Mouse (Mus musculus) limb, embryonic 12.5 days (tissue): Measurements from ENCODE around the gene Cacna1c. TPM values are rescaled to one million over a fixed set of nuclear protein-coding genes. Genes with fewer than 3 reads are reported as not detected.

Source experiments
- ATAC-seq: fragments of 200-750 bp; cut with Nextera tagmentation; 2 replicates; pipeline ENCODE4 v1.8.0; 2017; ENCODE audit warnings: low read depth, moderate TSS enrichment; ENCODE audit not compliant: insufficient number of reproducible peaks, insufficient read depth, low FRiP score, low TSS enrichment
- H3K27ac ChIP-seq: fragments of 300-500 bp; sonication (generic); 2 replicates; pipeline ENCODE4 v1.5.1; 2016; ENCODE audit warnings: mild to moderate bottlenecking, moderate library complexity
- H3K27me3 ChIP-seq: fragments of 300-500 bp; sonication (generic); 2 replicates; pipeline ENCODE4 v1.6.1; 2016; ENCODE audit warnings: mild to moderate bottlenecking, moderate library complexity
- H3K36me3 ChIP-seq: fragments of 300-500 bp; sonication (generic); 2 replicates; pipeline ENCODE4 v1.6.1; 2016; ENCODE audit warnings: mild to moderate bottlenecking, moderate library complexity
- H3K4me1 ChIP-seq: fragments of 300-500 bp; sonication (generic); replicated peaks from 2 replicates; pipeline ENCODE4 v1.6.1; 2016
- H3K4me2 ChIP-seq: fragments of 300-500 bp; sonication (generic); 2 replicates; pipeline ENCODE4 v1.6.1; 2016; ENCODE audit warnings: mild to moderate bottlenecking, moderate library complexity
- H3K4me3 ChIP-seq: fragments of 300-500 bp; sonication (generic); replicated peaks from 2 replicates; pipeline ENCODE4 v1.5.1; 2016; ENCODE audit warnings: mild to moderate bottlenecking
- H3K9ac ChIP-seq: fragments of 300-500 bp; sonication (generic); replicated peaks from 2 replicates; pipeline ENCODE4 v1.6.1; 2016; ENCODE audit warnings: mild to moderate bottlenecking, moderate library complexity
- H3K9me3 ChIP-seq: fragments of 300-500 bp; sonication (generic); 2 replicates; pipeline ENCODE4 v1.6.1; 2016; ENCODE audit warnings: mild to moderate bottlenecking, moderate library complexity
- WGBS: fragments of 180-500 bp; shearing (Covaris S2); methylation state at CpG from one replicate; pipeline ENCODE4 v1.1.7; 2016; 5-methylcytosine and 5-hydroxymethylcytosine counted together
- polyA plus RNA-seq: library from polyadenylated mRNA; unstranded; fragments of >200 nt; fragmentation: Nextera tagmentation; extraction: Ambion mirVana; gene quantifications from 2 replicates; pipeline ENCODE4 v1.2.1, GENCODE M21; 2016

The Cacna1c gene
- polyA plus RNA-seq, 1 experiment from 2014 or later, result 13.8 TPM

- H3K4me3 ChIP-seq, result no peak overlapping the region
- H3K9ac ChIP-seq, result no peak overlapping the region
- ATAC-seq, result no peak
- no peaks in the 10 kb centered on the region for H3K9me3 ChIP-seq
- H3K4me2 ChIP-seq, result no peak overlapping the region
- WGBS, result 82% methylated on average over 7 of the region's 7 CpGs
- peaks cover 24% of the 10 kb centered on the region for H3K4me1 ChIP-seq
- no peak overlapping the region for H3K27ac ChIP-seq
- H3K36me3 ChIP-seq, result no peaks in the 10 kb centered on the region
- no peaks in the 10 kb centered on the region for H3K27me3 ChIP-seq
Measured at GRCm38 (mm10) chr6:119008638-119009166, 187.5 kb downstream of the Cacna1c start.

- no peaks in the 10 kb centered on the region for H3K36me3 ChIP-seq
- H3K27ac ChIP-seq, result no peak overlapping the region
- no peak overlapping the region for H3K9ac ChIP-seq
- no peaks in the 10 kb centered on the region for H3K9me3 ChIP-seq
- ATAC-seq, result no peak
- no peaks in the 10 kb centered on the region for H3K27me3 ChIP-seq
- no peak overlapping the region for H3K4me2 ChIP-seq
- peaks cover 38% of the 10 kb centered on the region for H3K4me1 ChIP-seq
- no peak overlapping the region for H3K4me3 ChIP-seq
- 93% methylated on average over 5 of the region's 5 CpGs for whole genome bisulfite sequencing
Measured at GRCm38 (mm10) chr6:119004596-119004995, 191.6 kb downstream of the Cacna1c start.

- Histone ChIP-seq H3K27ac (peak overlapping the region; percentile 50; the same call in 1 of the 2 replicates), H3K27me3 (no peaks in the 10 kb centered on the region), H3K9me3 (no peaks in the 10 kb centered on the region), H3K36me3 (no peaks in the 10 kb centered on the region), H3K4me1 (peaks cover 22% of the 10 kb centered on the region), H3K4me2 (no peak overlapping the region), H3K9ac (no peak overlapping the region), H3K4me3 (no peak overlapping the region)
- 16% methylated on average over 2 of the region's 2 CpGs for WGBS
- ATAC-seq, result no peak
Measured at GRCm38 (mm10) chr6:119001442-119001841, 194.8 kb downstream of the Cacna1c start.

GRCm38 (mm10) chr6:119000255-119000654 lies 196.0 kb downstream of the Cacna1c start:
- 32% methylated on average over 3 of the region's 3 CpGs for WGBS
- H3K4me2 ChIP-seq, result no peak overlapping the region
- H3K9me3 ChIP-seq, result no peaks in the 10 kb centered on the region
- peaks cover 22% of the 10 kb centered on the region for H3K4me1 ChIP-seq
- no peak overlapping the region for H3K4me3 ChIP-seq
- ATAC-seq, result no peak
- H3K27ac ChIP-seq, result no peak overlapping the region
- no peaks in the 10 kb centered on the region for H3K27me3 ChIP-seq
- no peak overlapping the region for H3K9ac ChIP-seq
- no peaks in the 10 kb centered on the region for H3K36me3 ChIP-seq

- H3K27ac ChIP-seq, result no peak overlapping the region
- no peak overlapping the region for H3K4me2 ChIP-seq
- H3K27me3 ChIP-seq, result no peaks in the 10 kb centered on the region
- H3K9me3 ChIP-seq, result no peaks in the 10 kb centered on the region
- ATAC-seq, result no peak
- H3K36me3 ChIP-seq, result no peaks in the 10 kb centered on the region
- WGBS, result 88% methylated on average over 2 of the region's 2 CpGs
- H3K4me3 ChIP-seq, result no peak overlapping the region
- H3K9ac ChIP-seq, result no peak overlapping the region
- H3K4me1 ChIP-seq, result peaks cover 22% of the 10 kb centered on the region
Measured at GRCm38 (mm10) chr6:118999329-118999875, 196.8 kb downstream of the Cacna1c start.

GRCm38 (mm10) chr6:118997397-118997796 lies 198.8 kb downstream of the Cacna1c start:
- Histone ChIP-seq H3K36me3 (no peaks in the 10 kb centered on the region), H3K4me1 (peaks cover 22% of the 10 kb centered on the region), H3K4me2 (no peak overlapping the region), H3K9me3 (no peaks in the 10 kb centered on the region), H3K27ac (no peak overlapping the region), H3K9ac (no peak overlapping the region), H3K4me3 (no peak overlapping the region), H3K27me3 (no peaks in the 10 kb centered on the region)
- WGBS, result 98% methylated on average over 4 of the region's 4 CpGs
- ATAC-seq, result no peak

GRCm38 (mm10) chr6:118994272-118995061 lies 201.8 kb downstream of the Cacna1c start:
- WGBS, result 89% methylated on average over 9 of the region's 9 CpGs
- no peak for ATAC-seq
- no peak overlapping the region for H3K27ac ChIP-seq
- no peaks in the 10 kb centered on the region for H3K9me3 ChIP-seq
- H3K36me3 ChIP-seq, result no peaks in the 10 kb centered on the region
- H3K9ac ChIP-seq, result no peak overlapping the region
- no peak overlapping the region for H3K4me2 ChIP-seq
- H3K4me3 ChIP-seq, result no peak overlapping the region
- peaks cover 23% of the 10 kb centered on the region for H3K4me1 ChIP-seq
- H3K27me3 ChIP-seq, result no peaks in the 10 kb centered on the region

- Histone ChIP-seq H3K9me3 (no peaks in the 10 kb centered on the region), H3K36me3 (no peaks in the 10 kb centered on the region), H3K9ac (no peak overlapping the region), H3K4me2 (no peak overlapping the region), H3K27me3 (no peaks in the 10 kb centered on the region), H3K4me1 (peaks cover 32% of the 10 kb centered on the region), H3K27ac (no peak overlapping the region), H3K4me3 (no peak overlapping the region)
- ATAC-seq, result no peak
- WGBS, result 84% methylated on average over 6 of the region's 6 CpGs
Measured at GRCm38 (mm10) chr6:118992391-118992790, 203.8 kb downstream of the Cacna1c start.

- Histone ChIP-seq H3K9me3 (no peaks in the 10 kb centered on the region), H3K4me3 (no peak overlapping the region), H3K4me2 (no peak overlapping the region), H3K27ac (0 out of 2 replicates have a peak overlapping the region, but pooled peaks have one; percentile 35), H3K27me3 (no peaks in the 10 kb centered on the region), H3K4me1 (peaks cover 34% of the 10 kb centered on the region), H3K9ac (no peak overlapping the region), H3K36me3 (no peaks in the 10 kb centered on the region)
- 58% methylated on average over 9 of the region's 9 CpGs for WGBS
- no peak; the same call in 1 of the 2 replicates for ATAC-seq
Measured at GRCm38 (mm10) chr6:118989999-118990776, 206.0 kb downstream of the Cacna1c start.

GRCm38 (mm10) chr6:118984181-118984901 lies 211.9 kb downstream of the Cacna1c start:
- peaks cover 62% of the 10 kb centered on the region for H3K4me1 ChIP-seq
- no peaks in the 10 kb centered on the region for H3K9me3 ChIP-seq
- WGBS, result 21% methylated on average over 11 of the region's 11 CpGs
- no peak overlapping the region for H3K4me3 ChIP-seq
- no peak overlapping the region for H3K9ac ChIP-seq
- peak; percentile 66 for ATAC-seq
- no peaks in the 10 kb centered on the region for H3K27me3 ChIP-seq
- H3K4me2 ChIP-seq, result no peak overlapping the region
- H3K36me3 ChIP-seq, result no peaks in the 10 kb centered on the region
- H3K27ac ChIP-seq, result peak overlapping the region; percentile 85
